Mouse (Mus musculus): ENCODE data around the gene Samd8. TPM values are rescaled to one million over a fixed set of nuclear protein-coding genes. Genes with fewer than 3 reads are reported as not detected.
A peak's percentile ranks its signal among the peaks of the same experiment; 100 is the strongest.

Gene Samd8
- polyA plus RNA-seq, 1 experiment from 2014 or later, result 22.7 TPM

DNA sequence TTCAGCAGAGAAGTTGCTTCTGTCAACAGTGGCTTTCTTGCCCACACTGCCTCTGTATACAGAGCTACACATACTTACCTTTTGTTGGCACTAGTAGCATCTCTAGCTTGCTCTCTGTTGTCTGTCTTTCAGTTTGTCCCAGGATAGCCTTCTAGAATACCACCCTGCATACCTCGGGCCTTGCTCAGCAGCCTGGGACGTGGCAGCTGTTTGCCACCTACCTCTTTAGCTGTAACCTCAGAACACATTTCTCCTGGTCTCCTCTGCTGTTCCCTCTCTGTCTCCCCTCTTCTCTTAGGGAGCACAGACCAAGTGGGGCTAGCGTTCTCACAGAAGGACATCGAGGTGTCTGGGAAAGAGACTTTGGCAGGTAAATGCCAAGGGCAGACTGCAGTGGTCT lies 7.9 kb upstream of the Samd8 start:
- Histone ChIP-seq H3K4me2 (replicated peaks) (no peak overlapping the region), H3K9ac (no peak overlapping the region), H3K27me3 (ENCODE audit: control insufficient read depth, insufficient read depth, low read length) (no peaks in the 10 kb centered on the region), H3K9me3 (ENCODE audit: control insufficient read depth, low read length) (no peaks in the 10 kb centered on the region), H3K4me3 (replicated peaks; ENCODE audit: low read length) (no peak overlapping the region), H3K36me3 (replicated peaks; ENCODE audit: control insufficient read depth, insufficient read depth) (no peaks in the 10 kb centered on the region), H3K4me1 (replicated peaks; ENCODE audit: control insufficient read depth, insufficient read depth, low read length) (no peaks in the 10 kb centered on the region), H3K27ac (no peak overlapping the region)
- no peak for DNase-seq (ENCODE audit: low spot score)
- 88% methylated on average over 4 of the region's 4 CpGs for WGBS
- no peak for ATAC-seq (ENCODE audit: low FRiP score)

DNA sequence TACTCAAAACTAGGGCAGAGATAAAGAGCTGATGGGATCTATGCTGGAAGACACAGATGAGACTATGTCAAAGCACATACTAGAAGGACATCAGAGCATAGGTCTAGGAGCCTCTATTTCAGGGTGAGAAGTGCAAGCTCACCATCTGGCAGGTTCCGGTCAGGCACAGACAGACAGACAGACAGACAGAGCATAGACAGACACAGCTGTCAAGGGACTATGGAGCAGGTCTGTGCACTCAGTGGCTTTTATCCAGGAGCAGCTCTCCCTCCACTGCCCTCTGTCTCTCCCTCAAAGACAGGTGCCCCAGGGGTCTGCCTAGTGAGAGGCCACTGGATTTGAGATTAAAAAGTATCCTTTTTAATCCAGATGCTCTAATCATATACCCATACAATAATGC lies 6.2 kb upstream of the Samd8 start:
- WGBS, result 93% methylated on average over 1 of the region's 1 CpGs

DNA sequence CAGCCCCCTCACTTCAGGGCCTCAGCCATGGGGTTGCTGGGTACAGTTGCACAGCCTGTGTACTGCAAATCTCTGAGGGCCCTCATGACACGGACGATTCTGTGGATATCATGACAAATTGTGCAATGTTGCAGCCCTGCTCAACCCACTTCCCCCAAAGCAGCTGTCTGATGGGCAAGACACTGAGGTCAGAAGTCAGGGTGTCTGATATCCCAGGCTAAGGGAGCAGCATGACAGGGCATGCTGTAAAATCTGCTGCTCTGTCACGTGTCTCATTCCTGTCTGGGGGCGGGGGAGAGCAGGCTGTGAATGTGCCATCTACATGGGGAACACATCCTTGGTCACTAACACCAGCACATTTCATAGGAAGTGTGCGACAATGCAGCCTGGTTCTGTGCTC lies 5.2 kb upstream of the Samd8 start:
- DNase-seq (ENCODE audit: low spot score), result no peak
- Histone ChIP-seq H3K4me3 (replicated peaks; ENCODE audit: low read length) (no peak overlapping the region), H3K27ac (no peak overlapping the region), H3K4me2 (replicated peaks) (no peak overlapping the region), H3K4me1 (replicated peaks; ENCODE audit: control insufficient read depth, insufficient read depth, low read length) (no peaks in the 10 kb centered on the region), H3K36me3 (replicated peaks; ENCODE audit: control insufficient read depth, insufficient read depth) (no peaks in the 10 kb centered on the region), H3K9ac (no peak overlapping the region), H3K27me3 (ENCODE audit: control insufficient read depth, insufficient read depth, low read length) (no peaks in the 10 kb centered on the region), H3K9me3 (ENCODE audit: control insufficient read depth, low read length) (no peaks in the 10 kb centered on the region)
- ATAC-seq (ENCODE audit: low FRiP score), result no peak
- WGBS, result 77% methylated on average over 5 of the region's 5 CpGs

More for the DNA sequence above, 6.2 kb upstream of the Samd8 start:
- no peak overlapping the region for H3K9ac ChIP-seq
- H3K36me3 ChIP-seq (replicated peaks; ENCODE audit: control insufficient read depth, insufficient read depth), result no peaks in the 10 kb centered on the region
- no peak overlapping the region for H3K27ac ChIP-seq
- ATAC-seq (ENCODE audit: low FRiP score) (no peak), DNase-seq (ENCODE audit: low spot score) (no peak)
- H3K4me2 ChIP-seq (replicated peaks), result no peak overlapping the region
- no peaks in the 10 kb centered on the region for H3K9me3 ChIP-seq (ENCODE audit: control insufficient read depth, low read length)
- no peaks in the 10 kb centered on the region for H3K27me3 ChIP-seq (ENCODE audit: control insufficient read depth, insufficient read depth, low read length)
- no peaks in the 10 kb centered on the region for H3K4me1 ChIP-seq (replicated peaks; ENCODE audit: control insufficient read depth, insufficient read depth, low read length)
- H3K4me3 ChIP-seq (replicated peaks; ENCODE audit: low read length), result no peak overlapping the region

DNA sequence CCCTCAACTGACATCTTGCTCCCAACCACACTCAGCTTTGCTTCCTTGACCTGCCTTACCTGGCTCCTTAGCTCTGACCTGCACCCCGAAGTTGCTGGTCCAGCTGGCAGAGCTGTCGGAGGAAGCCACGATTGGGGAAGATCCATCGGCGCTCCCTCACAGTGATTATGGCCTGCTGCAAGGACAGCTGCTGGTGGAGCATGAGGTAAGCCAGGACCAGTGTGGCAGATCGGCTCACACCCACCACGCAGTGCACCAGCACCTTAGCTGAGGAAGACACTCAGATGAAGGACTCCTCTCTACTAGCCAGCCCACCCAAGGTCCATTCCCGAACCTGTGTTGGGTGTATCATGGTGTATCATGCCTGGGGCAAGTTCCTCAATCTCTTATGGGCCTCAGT lies 4.1 kb upstream of the Samd8 start:
- DNase-seq (ENCODE audit: low spot score), result no peak
- no peak overlapping the region for H3K4me3 ChIP-seq (replicated peaks; ENCODE audit: low read length)
- no peak overlapping the region for H3K9ac ChIP-seq
- no peak overlapping the region for H3K27ac ChIP-seq
- no peak for ATAC-seq (ENCODE audit: low FRiP score)
- H3K36me3 ChIP-seq (replicated peaks; ENCODE audit: control insufficient read depth, insufficient read depth), result no peaks in the 10 kb centered on the region
- H3K4me1 ChIP-seq (replicated peaks; ENCODE audit: control insufficient read depth, insufficient read depth, low read length), result no peaks in the 10 kb centered on the region
- 92% methylated on average over 8 of the region's 8 CpGs for WGBS
- H3K9me3 ChIP-seq (ENCODE audit: control insufficient read depth, low read length), result no peaks in the 10 kb centered on the region
- H3K4me2 ChIP-seq (replicated peaks), result no peak overlapping the region
- no peaks in the 10 kb centered on the region for H3K27me3 ChIP-seq (ENCODE audit: control insufficient read depth, insufficient read depth, low read length)

DNA sequence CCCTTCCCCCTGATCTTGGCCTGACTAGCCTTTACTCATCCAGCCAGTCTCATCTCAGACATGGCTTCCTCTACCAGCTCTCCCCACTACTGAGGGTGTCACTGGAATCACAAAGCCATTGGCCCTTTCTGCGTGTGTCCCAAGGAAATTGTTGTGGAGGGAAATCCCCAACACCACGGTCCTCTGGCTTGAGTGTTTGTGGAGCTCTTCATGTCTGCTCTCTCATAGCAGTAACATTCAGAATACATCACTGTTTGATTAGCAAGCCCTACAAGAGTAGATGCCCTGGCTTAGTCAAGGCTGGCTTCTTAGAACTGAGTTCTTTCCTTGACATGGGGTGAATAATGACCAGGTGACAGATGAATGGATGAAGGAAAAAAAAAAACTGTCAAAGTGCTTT lies 3.5 kb upstream of the Samd8 start:
- Histone ChIP-seq H3K4me3 (replicated peaks; ENCODE audit: low read length) (no peak overlapping the region), H3K9me3 (ENCODE audit: control insufficient read depth, low read length) (no peaks in the 10 kb centered on the region), H3K4me1 (replicated peaks; ENCODE audit: control insufficient read depth, insufficient read depth, low read length) (peaks cover 3% of the 10 kb centered on the region), H3K27ac (no peak overlapping the region), H3K4me2 (replicated peaks) (no peak overlapping the region), H3K9ac (no peak overlapping the region), H3K27me3 (ENCODE audit: control insufficient read depth, insufficient read depth, low read length) (no peaks in the 10 kb centered on the region), H3K36me3 (replicated peaks; ENCODE audit: control insufficient read depth, insufficient read depth) (no peaks in the 10 kb centered on the region)
- WGBS, result 87% methylated on average over 2 of the region's 2 CpGs
- ATAC-seq (ENCODE audit: low FRiP score) (no peak), DNase-seq (ENCODE audit: low spot score) (no peak)

DNA sequence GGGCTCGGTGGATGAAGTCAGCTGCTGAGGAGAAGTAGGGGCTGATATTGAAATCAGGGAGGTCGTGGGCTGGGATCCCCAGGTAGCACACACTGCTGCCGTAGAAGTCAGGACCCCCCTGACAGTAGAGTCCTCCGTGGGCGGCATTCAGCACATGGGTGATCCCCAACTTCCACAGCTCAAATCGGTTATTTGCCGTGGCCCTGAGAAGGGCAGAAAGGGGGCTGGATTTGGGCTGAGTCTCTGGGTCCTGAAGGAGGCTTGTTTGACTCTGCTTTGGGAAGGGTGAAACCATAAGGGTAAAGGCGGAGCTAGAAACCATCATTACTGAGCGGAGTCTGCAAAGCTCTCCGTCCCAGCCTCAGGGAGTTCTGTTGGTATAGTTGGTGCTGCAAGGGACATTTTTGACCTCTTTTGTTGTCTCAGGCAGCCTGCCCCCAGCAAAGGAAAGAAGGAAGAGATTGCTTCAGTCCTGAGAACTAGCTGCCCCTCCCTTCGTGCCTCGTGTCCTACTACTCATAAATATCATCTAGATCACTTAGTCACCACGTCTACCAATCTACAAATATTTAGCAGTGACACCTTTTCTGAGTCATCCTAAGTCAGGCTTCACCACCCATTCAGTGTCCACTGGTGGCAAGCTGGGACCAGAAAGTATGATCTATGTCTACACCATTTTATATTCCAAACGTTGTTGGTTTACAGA lies 2.7 kb upstream of the Samd8 start:
- no peak overlapping the region for H3K4me2 ChIP-seq (replicated peaks)
- no peak overlapping the region for H3K9ac ChIP-seq
- no peak for ATAC-seq (ENCODE audit: low FRiP score)
- 77% methylated on average over 14 of the region's 14 CpGs for WGBS
- H3K4me1 ChIP-seq (replicated peaks; ENCODE audit: control insufficient read depth, insufficient read depth, low read length), result peaks cover 11% of the 10 kb centered on the region
- no peaks in the 10 kb centered on the region for H3K27me3 ChIP-seq (ENCODE audit: control insufficient read depth, insufficient read depth, low read length)
- H3K36me3 ChIP-seq (replicated peaks; ENCODE audit: control insufficient read depth, insufficient read depth), result no peaks in the 10 kb centered on the region
- H3K9me3 ChIP-seq (ENCODE audit: control insufficient read depth, low read length), result no peaks in the 10 kb centered on the region
- no peak for DNase-seq (ENCODE audit: low spot score)
- no peak overlapping the region for H3K27ac ChIP-seq
- H3K4me3 ChIP-seq (replicated peaks; ENCODE audit: low read length), result no peak overlapping the region

DNA sequence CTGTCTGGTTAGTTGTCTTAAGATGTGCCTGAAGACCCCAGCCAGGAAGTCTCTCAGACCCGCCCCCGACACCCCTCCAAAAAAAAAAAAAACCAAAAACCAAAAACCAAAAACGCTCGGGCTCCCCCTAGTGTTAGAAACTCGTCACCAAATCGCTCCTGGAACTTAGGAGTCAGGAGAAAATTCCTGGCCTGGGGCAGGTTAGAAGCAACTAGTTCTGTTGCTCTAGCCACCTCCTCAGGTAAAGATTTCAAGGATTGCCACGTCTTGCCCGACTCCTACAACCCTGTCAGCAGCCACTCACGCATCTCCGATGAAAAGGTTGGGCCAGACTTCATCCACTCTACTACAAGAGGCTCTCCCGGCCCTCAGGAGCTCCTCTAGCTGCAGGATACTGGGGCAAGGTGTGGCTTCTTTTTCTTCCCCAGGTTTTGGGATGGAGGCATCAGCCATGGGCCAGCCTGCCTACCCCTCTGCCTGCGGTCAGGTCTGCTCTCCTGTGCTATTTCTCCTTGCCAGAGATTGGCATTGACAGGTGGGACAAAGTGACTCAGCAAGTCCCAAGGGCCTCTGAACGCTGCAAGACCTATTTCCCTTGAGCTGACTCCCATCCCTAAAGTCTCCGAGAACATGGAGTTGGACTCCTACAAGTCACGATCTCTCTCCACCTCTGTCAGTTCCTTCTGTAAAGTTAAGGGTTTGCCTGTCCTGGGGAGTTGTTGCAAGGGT lies 2.0 kb upstream of the Samd8 start:
- ATAC-seq (ENCODE audit: low FRiP score) (no peak), DNase-seq (ENCODE audit: low spot score) (peak; percentile 57)
- Histone ChIP-seq H3K27me3 (ENCODE audit: control insufficient read depth, insufficient read depth, low read length) (no peaks in the 10 kb centered on the region), H3K9me3 (ENCODE audit: control insufficient read depth, low read length) (no peaks in the 10 kb centered on the region), H3K4me3 (replicated peaks; ENCODE audit: low read length) (no peak overlapping the region), H3K4me1 (replicated peaks; ENCODE audit: control insufficient read depth, insufficient read depth, low read length) (peaks cover 15% of the 10 kb centered on the region), H3K27ac (no peak overlapping the region), H3K36me3 (replicated peaks; ENCODE audit: control insufficient read depth, insufficient read depth) (no peaks in the 10 kb centered on the region), H3K4me2 (replicated peaks) (no peak overlapping the region), H3K9ac (no peak overlapping the region)
- 42% methylated on average over 15 of the region's 15 CpGs for WGBS

DNA sequence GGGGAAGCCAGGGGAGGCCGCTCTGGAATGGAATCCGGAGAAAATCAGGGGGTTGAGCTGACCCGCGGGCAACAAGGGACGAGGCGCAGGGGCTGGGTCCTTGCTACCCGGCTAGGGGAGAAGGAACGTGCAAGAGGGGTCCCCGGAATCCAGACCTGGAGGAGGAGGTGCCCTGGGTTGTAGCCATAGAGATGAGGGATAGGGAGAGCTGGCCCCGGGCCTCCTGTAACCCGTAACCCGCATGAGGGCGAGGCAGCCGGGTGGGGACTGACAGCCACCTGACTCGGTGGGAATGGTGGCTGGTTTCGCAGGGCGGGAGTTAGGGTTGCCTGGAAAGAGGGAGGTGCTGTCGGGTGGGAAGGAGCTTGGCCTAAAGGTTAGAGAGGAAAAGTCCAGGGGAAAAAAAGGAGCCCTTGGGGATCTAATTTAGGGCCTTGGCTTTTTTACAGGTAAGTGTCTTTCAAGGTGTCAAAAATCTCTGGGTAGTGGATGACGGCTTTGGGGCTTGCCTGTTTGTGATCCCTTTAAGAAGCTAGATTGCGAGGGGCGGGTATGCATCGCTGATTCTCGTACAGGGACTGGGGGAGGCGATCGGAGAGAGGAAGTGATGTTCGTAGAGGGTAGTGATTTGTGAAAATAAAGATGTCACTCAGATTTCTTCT lies 681 bp downstream of the Samd8 start, which contains the start of gene Dusp13:
TSS of gene Dusp13 (minus strand) at position 301 of the 662 bp plus-strand sequence.
- under 1% methylated on average over 26 of the region's 26 CpGs for WGBS
- peak; percentile 59 for ATAC-seq (ENCODE audit: low FRiP score)
- Histone ChIP-seq H3K27me3 (ENCODE audit: control insufficient read depth, insufficient read depth, low read length) (no peaks in the 10 kb centered on the region), H3K27ac (peak within 1 kb of the TSS; percentile 86), H3K4me1 (replicated peaks; ENCODE audit: control insufficient read depth, insufficient read depth, low read length) (peaks cover 19% of the 10 kb centered on the region), H3K9me3 (ENCODE audit: control insufficient read depth, low read length) (no peaks in the 10 kb centered on the region), H3K4me3 (replicated peaks; ENCODE audit: low read length) (peak within 1 kb of the TSS; percentile 80), H3K9ac (peak within 1 kb of the TSS; percentile 85), H3K36me3 (replicated peaks; ENCODE audit: control insufficient read depth, insufficient read depth) (no peaks in the 10 kb centered on the region), H3K4me2 (replicated peaks) (peak within 1 kb of the TSS; percentile 66)
- DNase-seq (ENCODE audit: low spot score), result peak; percentile 70

DNA sequence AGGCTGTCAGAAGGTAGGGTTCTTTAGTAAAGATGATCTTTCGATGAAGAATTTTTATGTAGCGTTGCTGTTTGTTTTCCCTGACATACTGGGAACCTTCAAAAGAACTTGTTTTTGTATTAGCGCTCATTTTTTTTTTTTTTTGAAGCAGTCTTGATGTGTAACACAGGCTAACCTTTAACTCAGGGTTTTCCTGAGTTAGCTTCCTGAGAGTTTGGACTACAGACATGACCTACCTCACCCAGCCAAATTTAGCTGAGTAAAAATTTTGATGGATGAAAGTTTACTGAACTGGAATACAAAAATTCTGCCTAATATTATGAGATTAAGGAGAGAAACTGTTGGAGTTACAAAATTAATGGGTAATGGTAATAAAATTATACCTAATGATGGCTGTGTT lies 2.1 kb downstream of the Samd8 start:
- DNase-seq (ENCODE audit: low spot score), result no peak
- Histone ChIP-seq H3K9ac (peak overlapping the region; percentile 18; the same call in 1 of the 2 replicates), H3K4me1 (replicated peaks; ENCODE audit: control insufficient read depth, insufficient read depth, low read length) (peaks cover 19% of the 10 kb centered on the region), H3K36me3 (replicated peaks; ENCODE audit: control insufficient read depth, insufficient read depth) (no peaks in the 10 kb centered on the region), H3K9me3 (ENCODE audit: control insufficient read depth, low read length) (no peaks in the 10 kb centered on the region), H3K27me3 (ENCODE audit: control insufficient read depth, insufficient read depth, low read length) (no peaks in the 10 kb centered on the region), H3K27ac (no peak overlapping the region), H3K4me3 (replicated peaks; ENCODE audit: low read length) (no peak overlapping the region), H3K4me2 (replicated peaks) (peak overlapping the region; percentile 66)
- WGBS, result 89% methylated on average over 3 of the region's 3 CpGs
- no peak for ATAC-seq (ENCODE audit: low FRiP score)
